Mouse (Mus musculus) kidney, adult 18-20 months (tissue): ENCODE measurements around the gene Nwd2.

ENCODE experiments used
- DNase-seq: peaks from one replicate; pipeline ENCODE4 v3.0.0; 2021

Nwd2 gene

DNA sequence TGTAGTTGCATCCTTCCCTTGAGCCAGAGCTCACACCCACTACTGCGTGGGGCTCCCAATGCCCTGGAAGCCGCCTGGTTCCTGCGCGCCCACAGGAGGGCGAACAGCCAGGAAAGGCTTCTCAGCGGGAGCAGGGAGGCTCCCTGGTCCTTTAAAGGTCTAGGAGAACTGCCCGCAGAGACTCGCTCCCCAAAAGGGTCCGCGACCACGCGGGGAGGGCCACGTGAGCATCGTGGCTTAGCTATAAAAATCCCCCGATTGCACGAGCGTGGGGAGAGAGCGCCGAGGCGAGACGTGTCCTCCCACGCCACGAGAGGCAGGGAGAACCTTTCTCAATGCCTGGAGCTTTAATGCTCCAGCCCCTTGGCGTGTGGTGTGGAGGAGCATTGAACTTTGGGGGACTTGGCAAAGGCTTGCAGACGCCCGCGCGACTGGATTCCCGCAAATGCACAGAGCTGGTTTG lies at the start of gene Nwd2:
Gene Nwd2 (plus strand): TSS at position 33 of the 463 bp plus-strand sequence.
- DNase-seq: peak; percentile 6

DNA sequence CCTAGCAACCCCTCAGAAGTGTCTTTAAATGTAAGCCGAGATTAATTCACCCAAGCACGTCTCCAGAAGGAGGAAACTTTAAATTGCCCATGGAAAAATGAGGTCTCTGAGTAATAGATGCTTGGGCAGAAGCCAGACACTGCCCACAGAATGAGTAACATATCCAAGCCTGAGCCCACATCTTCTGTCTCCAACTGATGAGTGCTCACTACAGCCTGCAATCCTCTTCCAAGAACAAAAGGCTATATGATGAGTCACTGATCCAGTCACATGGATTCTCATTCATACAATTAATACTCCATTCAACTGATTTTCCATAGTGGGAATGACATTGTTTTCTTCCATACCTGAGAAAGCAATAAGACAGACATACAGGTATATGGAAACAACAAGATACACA lies 41.5 kb upstream of the Nwd2 start:
- no peak for DNase-seq

DNA sequence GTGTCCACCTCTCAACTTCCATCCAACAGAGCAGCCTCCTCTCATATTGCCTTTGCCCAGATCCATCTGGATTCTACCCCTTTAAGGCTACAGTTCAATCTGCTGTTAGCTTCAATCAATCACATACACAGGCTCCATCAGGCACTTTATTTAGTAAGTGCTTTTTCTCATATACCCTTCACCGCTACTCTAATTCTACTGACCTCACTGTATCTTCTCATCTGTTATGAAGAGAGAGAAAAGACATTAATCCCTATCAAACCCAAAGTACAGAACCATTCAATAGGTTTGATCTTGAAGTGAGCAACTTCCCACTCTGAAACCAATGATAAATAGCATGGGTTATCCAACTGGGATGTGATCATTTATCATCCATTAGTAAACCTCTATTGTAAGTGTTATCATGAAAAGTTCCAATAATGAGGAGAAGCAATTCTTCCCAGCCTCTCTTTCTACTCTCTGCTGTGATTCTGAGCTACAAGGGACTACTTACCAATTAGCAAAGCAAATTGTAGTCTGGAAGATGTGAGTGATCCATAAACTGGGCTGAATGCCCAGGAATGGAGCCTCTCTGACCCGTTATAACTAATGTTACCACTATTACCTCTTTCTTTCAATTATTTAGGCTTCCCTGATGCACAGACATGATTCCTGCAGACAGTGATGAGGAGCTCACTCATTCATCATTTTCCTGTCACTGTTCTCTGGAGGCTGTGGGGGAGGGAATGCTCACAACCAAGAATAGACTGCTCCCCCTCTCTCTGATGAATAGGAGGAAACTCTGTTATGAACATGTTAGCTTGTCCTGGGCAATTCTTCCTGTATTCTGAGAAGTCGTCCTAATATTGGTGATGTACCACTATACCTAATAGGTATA lies 31.9 kb upstream of the Nwd2 start:
- no peak for DNase-seq

DNA sequence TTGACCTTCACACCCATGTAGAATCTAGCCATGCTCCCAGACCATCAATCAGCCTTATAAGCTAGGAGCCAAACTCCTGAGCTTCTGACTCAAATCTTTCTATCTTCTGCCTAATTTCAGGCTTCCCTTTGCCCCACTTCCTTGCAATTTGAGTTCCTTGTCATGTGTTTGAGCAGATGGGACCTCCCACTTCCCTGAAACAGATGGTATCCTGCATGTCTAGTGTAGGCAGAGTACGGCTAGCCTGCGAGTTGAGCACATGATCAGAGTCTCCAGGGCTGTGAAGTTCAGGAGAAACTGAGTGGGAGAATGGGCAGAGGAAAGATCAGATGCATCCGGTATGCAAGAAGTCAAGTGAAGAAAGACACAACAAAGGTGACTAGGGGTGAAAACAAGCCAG lies 24.8 kb upstream of the Nwd2 start:
- DNase-seq: no peak

DNA sequence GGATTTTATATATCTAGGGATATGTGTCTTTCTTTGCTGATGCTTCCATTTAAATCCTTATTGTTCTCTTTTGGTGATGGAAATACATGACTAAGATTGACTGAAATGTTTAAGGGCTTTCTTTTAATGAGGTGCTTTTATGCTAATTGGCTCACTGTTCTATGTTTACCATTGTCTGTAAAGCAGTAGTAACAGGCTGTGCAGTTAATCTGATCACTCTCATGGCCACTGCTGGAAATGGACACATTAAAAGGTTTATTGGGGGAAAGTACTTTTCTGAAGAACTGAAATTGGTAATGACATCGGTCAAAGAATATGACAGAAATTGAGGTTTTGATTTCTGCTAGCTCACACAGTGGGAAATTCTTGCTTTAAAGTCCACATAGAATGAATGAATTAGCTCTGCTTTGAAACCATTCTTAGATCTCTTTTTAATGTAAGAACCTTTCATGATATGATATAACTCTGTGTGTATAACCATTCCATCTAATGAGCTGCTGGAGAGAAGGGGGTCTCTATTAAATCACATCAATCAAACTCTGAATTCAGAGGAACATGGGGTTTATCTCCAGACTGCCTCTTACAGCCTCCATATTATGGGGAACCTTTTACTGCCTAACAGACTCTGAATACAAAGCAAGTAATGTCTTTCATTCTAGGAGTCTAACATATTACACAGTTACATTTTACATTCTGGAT lies 20.9 kb upstream of the Nwd2 start:
- no peak for DNase-seq

DNA sequence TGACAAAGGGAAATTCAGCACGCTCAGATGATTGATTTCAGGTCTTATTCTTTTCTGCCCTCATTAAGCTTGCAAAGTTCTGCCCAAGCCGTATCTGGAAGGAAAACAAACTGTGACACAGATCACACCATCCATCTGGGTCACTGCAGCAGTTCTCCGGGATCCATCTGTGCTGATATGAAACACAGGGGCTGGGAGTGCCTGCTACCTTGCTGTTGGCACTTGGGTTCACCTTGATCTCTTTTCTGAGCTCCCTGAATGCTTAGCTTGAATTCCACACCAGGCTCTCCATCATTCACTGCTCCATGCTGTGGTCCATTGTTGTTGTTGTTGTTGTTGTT lies 20.4 kb upstream of the Nwd2 start:
- no peak for DNase-seq

DNA sequence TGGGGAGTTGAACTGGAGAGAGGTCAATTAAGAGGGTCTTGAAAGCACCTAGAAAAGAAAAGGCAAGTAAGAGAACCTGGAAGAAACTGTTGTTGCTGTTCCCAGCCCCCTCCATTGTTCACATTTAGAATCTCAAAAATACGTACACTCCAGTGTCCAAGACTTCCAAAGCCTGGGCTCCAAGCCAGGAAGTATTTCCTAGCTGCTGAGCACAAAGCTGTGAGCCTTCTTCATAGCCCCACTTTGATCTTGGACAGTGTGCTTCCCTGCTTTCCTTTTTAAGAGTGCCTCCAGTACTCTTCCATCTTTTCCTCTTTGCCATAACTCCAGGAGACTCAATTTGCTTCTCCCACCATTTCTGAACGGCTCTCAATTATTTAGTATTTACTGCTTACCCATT lies 14.3 kb upstream of the Nwd2 start:
- DNase-seq: no peak

DNA sequence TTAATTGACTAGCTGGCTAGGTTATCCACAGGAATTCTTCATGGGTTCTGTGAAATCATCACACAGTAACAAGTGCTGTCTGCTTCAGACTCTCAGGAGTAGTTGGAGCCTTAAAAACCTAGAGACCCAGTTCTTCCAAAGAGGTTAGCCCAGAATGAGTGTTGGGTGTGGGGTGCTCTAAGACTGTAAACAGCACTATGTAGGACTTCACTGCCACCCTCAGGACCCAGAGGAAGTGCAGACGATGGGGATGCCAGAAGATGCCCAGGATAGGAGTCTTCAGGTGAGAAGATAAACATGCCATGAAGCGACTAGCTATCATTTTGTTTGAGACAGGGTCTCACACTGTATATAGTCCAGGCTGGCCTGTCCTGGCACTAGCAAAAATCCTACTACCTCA lies 715 bp upstream of the Nwd2 start:
- DNase-seq: no peak

DNA sequence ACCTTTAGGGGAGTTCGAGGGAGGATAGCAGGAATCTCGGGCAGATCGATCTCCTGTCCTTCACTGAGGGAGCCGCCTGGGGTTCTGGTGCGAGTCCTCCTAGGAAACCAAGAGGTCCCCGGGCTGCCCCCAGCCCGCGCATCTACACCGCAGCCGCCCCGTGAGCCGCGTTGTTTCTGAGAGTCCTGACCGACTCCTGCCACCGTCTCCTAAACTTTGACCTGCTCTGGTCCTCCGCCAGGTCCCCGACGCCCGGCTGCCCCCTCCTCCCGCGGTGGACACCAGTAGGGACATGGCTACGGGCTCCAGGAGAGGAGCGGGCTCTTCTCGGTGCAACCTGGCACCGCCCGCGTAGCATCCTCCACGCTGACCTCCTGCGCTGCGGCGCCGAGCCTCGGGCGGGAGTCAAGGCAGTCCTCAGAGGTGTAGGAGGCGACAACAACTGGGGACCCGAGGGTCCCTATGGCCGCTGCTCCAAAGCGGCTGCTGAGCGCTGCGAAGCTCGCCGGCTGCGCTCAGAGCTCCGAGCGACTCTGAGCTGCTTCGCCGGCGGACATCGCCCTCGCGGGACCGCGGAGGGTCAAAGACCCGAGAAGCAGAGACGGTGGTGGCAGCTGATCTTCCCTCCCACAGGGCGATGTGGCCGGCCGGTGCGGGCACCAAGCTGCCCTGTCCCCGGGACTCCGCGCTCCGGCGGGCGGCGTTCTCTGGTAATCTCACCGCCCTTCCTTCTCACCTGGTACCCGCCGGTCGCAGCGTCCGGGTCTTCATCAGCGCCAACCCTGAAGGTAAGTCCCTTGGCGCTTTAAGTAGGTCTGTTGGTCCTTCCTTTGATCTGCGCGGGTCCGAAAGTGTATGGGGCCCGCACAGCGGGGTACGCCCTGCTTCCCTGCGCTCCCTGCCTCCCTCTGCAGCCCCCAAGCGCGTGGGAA lies 897 bp downstream of the Nwd2 start:
- DNase-seq: peak; percentile 14

DNA sequence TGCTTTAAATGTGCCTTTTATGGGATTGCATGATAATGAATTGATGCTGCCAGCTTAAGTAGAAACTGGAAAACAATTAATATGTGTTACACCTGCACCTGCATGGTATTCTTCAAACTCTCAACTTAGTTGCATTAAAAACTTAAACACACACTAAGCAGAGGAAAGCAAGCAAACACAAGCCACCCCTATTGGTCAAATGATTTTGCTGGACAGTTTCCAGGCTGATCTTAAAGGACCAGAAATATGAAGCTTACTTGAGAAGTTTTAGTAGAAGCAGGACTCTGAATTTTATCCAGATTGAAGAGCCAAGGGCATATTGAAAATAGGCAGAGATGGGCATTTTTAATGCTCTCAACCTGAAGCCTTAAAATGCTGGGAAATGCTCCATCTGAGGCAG lies 2.9 kb downstream of the Nwd2 start:
- DNase-seq: no peak

DNA sequence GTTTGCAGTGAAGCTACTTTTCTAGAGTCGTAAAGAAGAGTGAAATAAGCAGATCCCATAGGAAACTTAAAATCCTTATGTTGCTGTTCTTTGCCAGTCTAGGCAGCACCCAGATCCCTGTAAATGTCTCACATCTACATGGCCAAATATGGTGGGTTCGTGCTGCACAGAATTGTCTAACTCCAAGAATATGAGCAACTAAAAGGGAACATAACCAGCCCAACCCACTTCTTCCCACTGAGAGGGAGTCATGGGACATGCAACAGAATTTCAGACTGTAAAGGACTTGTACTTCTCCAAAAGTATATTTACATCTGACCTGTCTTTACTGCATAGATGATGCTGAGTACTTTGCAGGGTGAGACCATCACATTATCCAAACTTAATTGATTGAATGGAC lies 3.8 kb downstream of the Nwd2 start:
- DNase-seq: no peak

DNA sequence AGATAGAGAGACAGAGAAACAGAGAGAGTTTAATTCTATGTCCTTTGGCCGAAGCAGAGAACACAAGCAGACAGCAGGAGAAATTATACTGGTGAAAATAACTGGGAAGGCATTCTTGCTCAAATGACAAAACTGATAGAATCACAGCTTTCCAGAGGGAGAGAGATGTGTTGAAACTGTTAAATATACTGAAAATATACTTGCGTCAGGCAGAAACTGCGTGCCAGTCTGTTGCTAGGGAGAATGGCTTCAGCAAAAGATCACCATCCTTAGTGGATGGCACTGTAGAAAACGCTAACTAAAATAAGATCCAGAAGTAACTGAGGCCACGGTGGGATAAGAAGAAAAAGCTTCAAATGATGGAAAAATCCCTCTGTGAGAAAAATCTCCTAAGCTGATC lies 18.0 kb downstream of the Nwd2 start:
- DNase-seq: no peak

DNA sequence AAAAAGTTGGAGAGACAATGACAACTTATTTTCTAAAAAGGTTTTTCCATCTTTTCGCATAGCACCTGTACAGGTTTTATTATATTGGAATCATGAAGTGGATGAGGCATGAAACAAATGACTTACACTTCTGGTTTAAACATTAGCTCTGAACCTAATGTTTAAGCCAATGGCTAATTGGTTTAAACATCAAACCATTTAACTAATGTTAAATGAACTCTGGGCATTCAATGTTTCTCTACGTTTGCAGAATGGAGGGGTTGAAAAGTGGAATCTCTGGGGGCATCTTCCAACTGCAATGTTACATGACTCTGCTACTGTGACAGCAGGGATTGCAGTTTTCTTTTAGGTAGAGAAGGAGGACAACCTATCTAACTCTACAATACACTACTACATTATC lies 27.0 kb downstream of the Nwd2 start:
- no peak for DNase-seq

DNA sequence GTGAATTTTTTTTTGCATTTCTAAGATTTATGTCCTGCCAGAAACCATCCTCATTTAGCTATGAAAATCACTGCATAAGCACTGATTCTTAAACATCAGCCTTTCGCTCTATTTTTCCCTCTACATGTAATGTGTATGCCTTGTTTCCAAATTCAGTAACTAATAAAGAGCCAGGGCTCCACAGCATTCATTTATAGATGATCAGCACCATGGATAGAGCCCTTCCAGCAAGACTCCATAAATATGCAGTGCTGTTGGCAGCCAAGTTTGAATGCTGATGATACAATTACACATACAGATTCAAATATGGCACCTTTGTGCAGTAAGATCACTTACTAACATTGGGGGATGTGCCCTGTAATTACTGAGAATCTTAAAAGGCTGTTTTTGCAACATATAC lies 40.2 kb downstream of the Nwd2 start:
- DNase-seq: no peak

DNA sequence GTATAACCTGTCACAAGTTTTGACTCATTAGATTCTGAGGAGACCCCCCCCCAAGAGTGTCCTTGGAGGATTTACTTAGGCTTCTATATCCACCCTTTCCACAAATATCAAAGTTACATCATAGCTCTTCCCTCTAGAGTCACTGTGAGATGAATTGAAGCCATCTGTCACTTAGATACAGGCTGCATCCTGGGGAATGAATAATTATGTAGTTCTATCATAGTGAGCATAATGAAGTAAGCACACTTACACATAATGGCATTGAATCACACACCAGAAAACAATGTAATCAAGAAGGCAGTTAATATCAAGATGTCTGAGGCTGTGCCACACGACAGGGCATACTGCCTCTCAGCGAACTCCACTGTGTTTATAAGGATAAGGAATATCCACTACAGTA lies 47.9 kb downstream of the Nwd2 start:
- DNase-seq: no peak

DNA sequence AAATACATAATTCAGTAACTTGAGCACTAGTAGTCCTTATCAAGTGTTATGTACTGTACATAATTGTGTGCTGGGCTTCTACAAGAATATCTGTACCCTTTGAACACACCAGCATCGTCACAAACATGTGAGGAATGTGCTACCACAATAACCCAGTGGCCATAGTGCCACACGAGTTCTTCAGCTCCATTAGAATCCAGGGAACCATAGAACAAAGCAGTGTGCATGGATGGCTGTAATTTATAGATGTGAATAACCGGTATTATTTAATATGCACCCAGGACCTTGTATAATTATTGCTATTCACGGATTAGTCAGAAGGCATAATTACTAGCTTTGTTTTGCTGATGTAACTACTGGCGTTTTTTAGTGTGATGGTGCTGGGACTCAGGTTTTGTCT lies 48.3 kb downstream of the Nwd2 start:
- no peak for DNase-seq

DNA sequence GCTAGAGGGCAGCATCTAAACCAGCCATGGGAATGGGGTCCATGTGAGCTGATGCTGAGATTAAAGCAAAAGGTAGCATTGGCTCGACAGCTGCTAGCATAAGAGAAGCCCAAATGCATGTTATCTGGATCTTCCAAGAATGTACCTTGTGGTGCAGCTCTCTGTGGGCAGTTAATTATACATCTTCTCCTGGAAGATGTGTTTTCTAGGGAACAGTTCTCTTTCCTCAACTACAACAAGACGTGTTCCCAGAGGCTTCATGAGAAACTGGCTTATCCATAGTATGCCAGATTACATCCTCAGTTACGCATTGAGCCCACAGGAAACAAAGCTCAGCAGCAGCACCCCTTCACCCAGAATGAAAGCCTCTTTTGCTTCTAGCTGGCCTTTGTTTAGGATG lies 80.1 kb downstream of the Nwd2 start:
- no peak for DNase-seq

DNA sequence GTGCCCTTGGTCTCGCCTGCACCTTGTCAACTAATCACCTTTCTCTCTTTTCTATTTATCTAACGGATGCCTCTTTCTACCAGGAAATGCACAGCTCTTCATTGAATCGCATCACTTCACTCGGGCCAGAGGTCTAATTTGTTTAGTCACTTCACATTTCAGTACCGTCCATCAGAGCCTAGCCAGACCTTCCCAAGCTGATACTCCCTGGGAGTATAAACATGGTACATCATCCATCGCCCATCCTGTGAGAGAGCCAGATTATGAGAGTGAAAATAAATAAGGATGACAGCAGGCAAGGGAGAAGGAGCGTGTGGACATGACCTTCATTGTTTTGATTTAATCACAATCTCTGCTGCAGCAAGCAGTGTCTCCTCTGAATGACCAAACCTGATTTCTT lies 86.6 kb downstream of the Nwd2 start:
- DNase-seq: no peak

DNA sequence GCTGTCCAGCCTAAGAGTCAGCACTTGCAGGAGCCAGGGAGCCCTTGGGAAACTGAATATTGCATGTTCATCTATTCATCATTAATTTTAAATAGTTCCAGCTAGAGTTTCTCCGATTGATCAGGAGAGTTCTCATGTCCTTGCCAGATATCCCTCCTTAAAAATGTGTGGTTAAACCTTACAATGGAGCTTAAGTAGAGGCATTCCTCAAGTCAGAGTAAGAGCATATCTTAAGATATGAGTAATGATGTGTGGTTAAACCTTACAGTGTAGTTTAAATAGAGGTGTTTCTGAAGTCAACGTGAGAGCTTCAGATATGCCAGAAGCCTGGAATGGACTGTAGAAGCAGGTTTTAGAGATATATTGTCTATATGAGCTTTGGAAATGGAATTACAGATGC lies 94.5 kb downstream of the Nwd2 start:
- no peak for DNase-seq

DNA sequence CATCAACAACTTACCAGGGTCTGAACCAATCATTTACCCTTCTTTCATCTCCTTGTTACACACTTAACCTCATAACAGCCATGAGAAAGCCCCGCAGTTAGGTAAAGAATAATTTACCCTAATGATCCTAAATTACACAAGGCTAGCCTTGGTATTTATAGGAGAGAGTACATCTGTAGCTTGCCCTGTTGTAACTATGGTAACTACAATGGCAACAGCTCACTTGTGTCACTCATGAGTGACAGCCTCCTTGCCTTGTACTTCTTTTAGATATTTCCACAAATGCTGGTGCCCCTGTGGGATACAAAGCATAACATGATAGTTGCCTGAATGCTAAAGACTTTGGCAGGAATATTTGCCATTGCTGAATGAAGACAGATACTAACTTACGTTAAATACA lies 99.4 kb downstream of the Nwd2 start:
- no peak for DNase-seq

DNA sequence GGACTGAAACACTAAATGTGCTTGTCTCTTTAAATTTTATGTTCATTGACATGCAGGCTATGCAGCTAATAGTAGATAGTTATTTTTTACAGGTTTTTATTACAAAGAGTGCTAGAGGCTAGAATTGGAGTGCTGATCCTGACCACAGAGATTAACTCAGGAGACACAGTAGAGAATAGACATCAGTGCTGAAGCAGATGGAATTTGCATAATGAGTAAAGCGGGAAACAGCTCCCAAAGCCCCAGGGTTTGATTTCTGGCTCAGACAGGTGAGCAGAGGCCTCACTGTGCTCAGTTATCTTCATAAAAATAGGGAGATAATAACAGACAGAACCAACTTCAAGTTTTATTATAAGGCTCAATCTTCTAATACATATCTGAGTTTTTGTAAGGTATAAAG lies 99.9 kb downstream of the Nwd2 start:
- DNase-seq: no peak

DNA sequence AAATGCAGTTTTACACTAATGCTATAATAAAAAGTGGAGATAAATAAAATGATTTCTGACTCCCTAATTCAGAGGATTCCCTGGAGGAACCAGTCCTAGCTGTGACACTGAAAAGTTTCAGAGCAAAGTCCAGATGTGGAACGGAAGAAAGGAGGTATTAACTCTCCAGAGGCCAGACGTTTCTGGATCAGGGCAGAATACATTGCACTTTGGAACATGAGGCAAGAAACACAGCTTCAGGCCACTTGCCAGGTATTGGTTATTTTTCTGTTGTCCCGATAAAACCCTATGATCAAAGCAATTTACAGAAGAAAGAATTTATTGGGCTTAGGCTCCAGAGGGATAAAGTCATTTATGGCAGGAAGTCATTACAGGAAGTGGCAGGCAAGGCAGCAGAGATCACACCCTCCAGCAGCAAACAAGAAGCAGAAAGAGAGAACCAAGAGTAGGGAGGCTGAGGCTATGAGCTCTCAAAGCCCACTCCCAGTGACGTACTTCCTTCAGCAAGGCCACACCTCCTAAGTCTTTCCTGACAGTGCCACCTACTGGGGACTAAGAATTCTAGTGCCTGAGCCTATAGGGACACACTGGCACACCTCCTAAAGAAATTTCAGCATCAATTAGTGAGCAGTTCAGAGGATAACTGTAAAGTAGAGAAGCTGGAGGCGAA lies 106.3 kb downstream of the Nwd2 start:
- peak; percentile 3 for DNase-seq

DNA sequence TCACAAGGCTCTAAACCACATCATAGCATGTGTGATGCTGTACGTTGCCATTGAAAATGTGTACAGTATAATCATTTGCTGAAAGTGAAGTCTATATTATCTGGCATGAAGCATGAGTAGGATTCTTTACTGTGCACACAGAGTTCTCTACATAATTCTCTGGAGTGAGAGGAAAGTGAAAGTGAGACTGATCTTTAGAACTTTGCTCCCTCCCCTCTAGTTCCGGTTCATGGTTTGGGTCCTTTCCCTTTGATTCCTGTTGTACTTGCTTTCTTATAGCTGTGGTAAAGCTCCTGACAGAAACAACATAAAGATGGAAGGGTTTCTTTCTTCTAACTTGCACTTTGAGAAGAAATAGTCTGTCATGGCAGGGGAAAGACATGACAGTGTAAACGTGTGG lies 107.0 kb downstream of the Nwd2 start:
- no peak for DNase-seq
